In the genomic region with DNA sequence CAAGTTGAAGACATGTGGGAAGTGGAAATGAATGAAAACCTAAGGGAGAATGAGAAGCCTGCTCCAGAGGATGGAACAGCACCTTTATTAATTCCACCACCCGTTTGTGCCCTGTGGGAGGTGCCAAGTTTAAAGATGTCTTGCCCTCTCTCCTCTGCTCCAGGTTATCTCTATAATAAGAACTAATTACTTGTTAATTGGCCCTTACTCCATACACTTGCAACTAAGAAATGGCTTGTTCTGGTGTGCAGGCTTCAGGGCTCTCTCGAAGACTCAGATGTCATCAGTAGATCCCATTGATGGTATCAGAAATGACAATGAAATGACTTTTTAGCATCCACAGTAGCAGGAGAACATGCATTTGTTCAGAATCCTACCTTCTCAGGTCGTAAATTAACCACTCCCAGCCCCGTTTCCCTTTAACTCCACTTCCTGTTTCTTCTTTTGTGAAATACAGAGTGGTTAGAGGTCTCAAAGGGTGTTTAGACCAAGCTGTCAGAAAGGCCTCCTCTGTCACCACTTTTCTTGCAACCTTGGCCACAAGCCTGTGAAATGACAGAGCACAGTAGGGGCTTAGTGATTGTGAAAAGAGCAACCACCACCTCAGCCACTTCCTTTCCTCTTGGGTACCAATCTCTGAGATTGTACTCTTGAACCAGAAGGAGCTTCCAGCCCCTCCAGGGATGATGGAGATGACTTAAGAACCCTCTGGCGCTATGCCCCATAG, we compare ENCODE assay signal across 8 mouse cellular contexts. TPM values are rescaled to one million over a fixed set of nuclear protein-coding genes. Genes with fewer than 3 reads are reported as not detected.
DNase-seq lines count a peak whose midpoint lies in the region; ATAC-seq lines count a peak whose summit lies in the region.

Ifrd1 (minus strand) TSS at position 51 of the 727 bp plus-strand sequence.

- H3K4me1 ChIP-seq in limb, embryonic 10.5 days, result peaks cover 29% of the 10 kb centered on the region
- no peaks in the 10 kb centered on the region for H3K4me1 ChIP-seq in midbrain, embryonic 15.5 days

- H3K36me3 ChIP-seq in limb, embryonic 10.5 days, result no peaks in the 10 kb centered on the region
- no peaks in the 10 kb centered on the region for H3K36me3 ChIP-seq in midbrain, embryonic 15.5 days (replicated peaks)

- intact Hi-C loops in heart, postnatal 10 days (cut with DNase I), result loop anchor here (2.0 kb wide), 1 partner anchor 26 kb away; no protein-coding TSS in a partner anchor

- H3K27me3 ChIP-seq in limb, embryonic 10.5 days (ENCODE audit: low read depth, poor library complexity, severe bottlenecking), result no peaks in the 10 kb centered on the region
- H3K27me3 ChIP-seq in midbrain, embryonic 15.5 days (replicated peaks), result no peaks in the 10 kb centered on the region

- no peak within 1 kb of the TSS for H3K4me3 ChIP-seq in limb, embryonic 10.5 days
- H3K4me3 ChIP-seq in midbrain, embryonic 15.5 days, result no peak within 1 kb of the TSS

- WGBS in limb, embryonic 10.5 days, result 64% methylated on average over 5 of the region's 5 CpGs
- 80% methylated on average over 5 of the region's 5 CpGs for WGBS in midbrain, embryonic 15.5 days

- no peak within 1 kb of the TSS for H3K27ac ChIP-seq in limb, embryonic 10.5 days
- no peak within 1 kb of the TSS for H3K27ac ChIP-seq in midbrain, embryonic 15.5 days

- no peak for ATAC-seq in erythroblast, adult 5-6 weeks (replicated peaks; ENCODE audit: low FRiP score, poor library complexity, severe bottlenecking)
- no peak for ATAC-seq in midbrain, embryonic 15.5 days (replicated peaks)

- H3K4me2 ChIP-seq in midbrain, embryonic 15.5 days, result no peak within 1 kb of the TSS

- H3K9me3 ChIP-seq in limb, embryonic 10.5 days (replicated peaks), result no peaks in the 10 kb centered on the region
- H3K9me3 ChIP-seq in midbrain, embryonic 15.5 days, result no peaks in the 10 kb centered on the region

- no peak for DNase-seq in urinary bladder, adult 2 months (ENCODE audit: low spot score)
- no peak for DNase-seq in urinary bladder, postnatal 36 days (ENCODE audit: low spot score in 2 of 2)
- DNase-seq in heart, postnatal 10 days, result no peak
- no peak for DNase-seq in limb, embryonic 10.5 days (ENCODE audit: low spot score)
- no peak for DNase-seq in urinary bladder, postnatal 14 days (ENCODE audit: low spot score)
- DNase-seq in ovary, postnatal 36 days (ENCODE audit: low spot score), result no peak

- no peak within 1 kb of the TSS for H3K9ac ChIP-seq in midbrain, embryonic 15.5 days

RNA-seq across cellular contexts. Expression of gene Ifrd1, which starts in this region (rescaled TPM):
- polyA plus RNA-seq in urinary bladder, adult 2 months (2012; rRNA removed), result 49.8 and 63.7 TPM in 2 replicates
- 11.7 and 90.9 TPM in 2 replicates for total RNA-seq in erythroblast, adult 5-6 weeks (2015; ENCODE audit: low replicate concordance)
- total RNA-seq in erythroblast, adult 5-6 weeks (2017; ENCODE audit: low replicate concordance), result 15.4 and 19.7 TPM in 2 replicates
- total RNA-seq in heart, postnatal 10 days (2021), result 100 to 1,000 TPM; 110 to 126 TPM
- 117 and 124 TPM in 2 replicates for polyA plus RNA-seq in limb, embryonic 10.5 days (2016; fragmentation: Nextera tagmentation; extraction: Ambion mirVana)
- polyA plus RNA-seq in midbrain, embryonic 15.5 days (2015; fragmentation: Nextera tagmentation; extraction: Ambion mirVana), result 152 and 160 TPM in 2 replicates
